Mouse (Mus musculus): ENCODE measurements at regions not wholly inside any gene's neighbourhood (a gene's known extent, or its start where the extent isn't known, plus 50 kb on each side); places are given as distances from the start of the nearest gene placed in this dataset.

- Histone ChIP-seq H3K27ac (ENCODE audit: low read depth, low read length) (no peak overlapping the region), H3K4me1 (ENCODE audit: control insufficient read depth, insufficient read depth, low read length) (no peaks in the 10 kb centered on the region), H3K27me3 (ENCODE audit: control insufficient read depth, insufficient read depth, low read length) (no peaks in the 10 kb centered on the region), H3K4me3 (ENCODE audit: low read depth, low read length) (no peak overlapping the region), H3K36me3 (ENCODE audit: control insufficient read depth, insufficient read depth, low read length) (no peaks in the 10 kb centered on the region), H3K4me2 (ENCODE audit: low read depth, low read length) (no peak overlapping the region), H3K9ac (replicated peaks; ENCODE audit: low read depth, low read length) (no peak overlapping the region), H3K9me3 (ENCODE audit: control insufficient read depth, low read length) (no peaks in the 10 kb centered on the region)
- 89% methylated on average over 21 of the region's 21 CpGs for WGBS
- ATAC-seq (ENCODE audit: low read depth), result no peak
These were observed 1295.7 kb upstream of the A1bg start for GRCm38 (mm10) chr15:62218346-62219080.

- Histone ChIP-seq H3K9ac (replicated peaks; ENCODE audit: low read depth, low read length) (no peak overlapping the region), H3K4me3 (ENCODE audit: low read depth, low read length) (no peak overlapping the region), H3K9me3 (ENCODE audit: control insufficient read depth, low read length) (no peaks in the 10 kb centered on the region), H3K4me2 (ENCODE audit: low read depth, low read length) (no peak overlapping the region), H3K4me1 (ENCODE audit: control insufficient read depth, insufficient read depth, low read length) (no peaks in the 10 kb centered on the region), H3K27ac (ENCODE audit: low read depth, low read length) (no peak overlapping the region), H3K36me3 (ENCODE audit: control insufficient read depth, insufficient read depth, low read length) (no peaks in the 10 kb centered on the region), H3K27me3 (ENCODE audit: control insufficient read depth, insufficient read depth, low read length) (no peaks in the 10 kb centered on the region)
- WGBS, result 43% methylated on average over 8 of the region's 8 CpGs
- ATAC-seq (ENCODE audit: low read depth), result no peak
These were observed 1294.1 kb upstream of the A1bg start for GRCm38 (mm10) chr15:62216688-62217477.

- Histone ChIP-seq H3K27me3 (ENCODE audit: control insufficient read depth, insufficient read depth, low read length) (no peaks in the 10 kb centered on the region), H3K4me1 (ENCODE audit: control insufficient read depth, insufficient read depth, low read length) (no peaks in the 10 kb centered on the region), H3K4me3 (ENCODE audit: low read depth, low read length) (no peak overlapping the region), H3K9ac (replicated peaks; ENCODE audit: low read depth, low read length) (no peak overlapping the region), H3K36me3 (ENCODE audit: control insufficient read depth, insufficient read depth, low read length) (no peaks in the 10 kb centered on the region), H3K9me3 (ENCODE audit: control insufficient read depth, low read length) (no peaks in the 10 kb centered on the region), H3K4me2 (ENCODE audit: low read depth, low read length) (no peak overlapping the region), H3K27ac (ENCODE audit: low read depth, low read length) (no peak overlapping the region)
- WGBS, result 61% methylated on average over 8 of the region's 8 CpGs
- no peak for ATAC-seq (ENCODE audit: low read depth)
These were observed 1293.0 kb upstream of the A1bg start for GRCm38 (mm10) chr15:62215616-62216398.

- Histone ChIP-seq H3K27me3 (ENCODE audit: control insufficient read depth, insufficient read depth, low read length) (no peaks in the 10 kb centered on the region), H3K27ac (ENCODE audit: low read depth, low read length) (no peak overlapping the region), H3K4me3 (ENCODE audit: low read depth, low read length) (no peak overlapping the region), H3K4me1 (ENCODE audit: control insufficient read depth, insufficient read depth, low read length) (no peaks in the 10 kb centered on the region), H3K36me3 (ENCODE audit: control insufficient read depth, insufficient read depth, low read length) (no peaks in the 10 kb centered on the region), H3K9ac (replicated peaks; ENCODE audit: low read depth, low read length) (no peak overlapping the region), H3K4me2 (ENCODE audit: low read depth, low read length) (no peak overlapping the region), H3K9me3 (ENCODE audit: control insufficient read depth, low read length) (no peaks in the 10 kb centered on the region)
- WGBS, result 94% methylated on average over 4 of the region's 4 CpGs
- ATAC-seq (ENCODE audit: low read depth), result no peak
These were observed 1291.5 kb upstream of the A1bg start for GRCm38 (mm10) chr15:62214300-62214699.

- Histone ChIP-seq H3K9ac (replicated peaks; ENCODE audit: low read depth, low read length) (no peak overlapping the region), H3K4me3 (ENCODE audit: low read depth, low read length) (no peak overlapping the region), H3K27me3 (ENCODE audit: control insufficient read depth, insufficient read depth, low read length) (no peaks in the 10 kb centered on the region), H3K9me3 (ENCODE audit: control insufficient read depth, low read length) (no peaks in the 10 kb centered on the region), H3K27ac (ENCODE audit: low read depth, low read length) (no peak overlapping the region), H3K4me1 (ENCODE audit: control insufficient read depth, insufficient read depth, low read length) (no peaks in the 10 kb centered on the region), H3K36me3 (ENCODE audit: control insufficient read depth, insufficient read depth, low read length) (no peaks in the 10 kb centered on the region), H3K4me2 (ENCODE audit: low read depth, low read length) (no peak overlapping the region)
- 78% methylated on average over 5 of the region's 5 CpGs for WGBS
- ATAC-seq (ENCODE audit: low read depth), result no peak
These were observed 1289.6 kb upstream of the A1bg start for GRCm38 (mm10) chr15:62212283-62212910.

GRCm38 (mm10) chr15:62209881-62210481, 1287.2 kb upstream of the A1bg start:
- Histone ChIP-seq H3K9ac (replicated peaks; ENCODE audit: low read depth, low read length) (no peak overlapping the region), H3K9me3 (ENCODE audit: control insufficient read depth, low read length) (no peaks in the 10 kb centered on the region), H3K27me3 (ENCODE audit: control insufficient read depth, insufficient read depth, low read length) (no peaks in the 10 kb centered on the region), H3K4me1 (ENCODE audit: control insufficient read depth, insufficient read depth, low read length) (no peaks in the 10 kb centered on the region), H3K4me2 (ENCODE audit: low read depth, low read length) (no peak overlapping the region), H3K36me3 (ENCODE audit: control insufficient read depth, insufficient read depth, low read length) (no peaks in the 10 kb centered on the region), H3K4me3 (ENCODE audit: low read depth, low read length) (no peak overlapping the region), H3K27ac (ENCODE audit: low read depth, low read length) (no peak overlapping the region)
- WGBS, result 80% methylated on average over 5 of the region's 5 CpGs
- ATAC-seq (ENCODE audit: low read depth), result no peak

GRCm38 (mm10) chr15:62209296-62209695, 1286.5 kb upstream of the A1bg start:
- H3K27ac ChIP-seq (ENCODE audit: low read depth, low read length), result no peak overlapping the region
- H3K9me3 ChIP-seq (ENCODE audit: control insufficient read depth, low read length), result no peaks in the 10 kb centered on the region
- no peaks in the 10 kb centered on the region for H3K36me3 ChIP-seq (ENCODE audit: control insufficient read depth, insufficient read depth, low read length)
- no peak for ATAC-seq (ENCODE audit: low read depth)
- H3K4me2 ChIP-seq (ENCODE audit: low read depth, low read length), result no peak overlapping the region
- no peaks in the 10 kb centered on the region for H3K27me3 ChIP-seq (ENCODE audit: control insufficient read depth, insufficient read depth, low read length)
- H3K4me1 ChIP-seq (ENCODE audit: control insufficient read depth, insufficient read depth, low read length), result no peaks in the 10 kb centered on the region
- no peak overlapping the region for H3K9ac ChIP-seq (replicated peaks; ENCODE audit: low read depth, low read length)
- H3K4me3 ChIP-seq (ENCODE audit: low read depth, low read length), result no peak overlapping the region
- WGBS, result 92% methylated on average over 3 of the region's 3 CpGs

- H3K4me2 ChIP-seq (ENCODE audit: low read depth, low read length), result no peak overlapping the region
- H3K9me3 ChIP-seq (ENCODE audit: control insufficient read depth, low read length), result no peaks in the 10 kb centered on the region; the same call in 1 of the 2 replicates
- no peak for ATAC-seq (ENCODE audit: low read depth)
- H3K4me1 ChIP-seq (ENCODE audit: control insufficient read depth, insufficient read depth, low read length), result no peaks in the 10 kb centered on the region
- 81% methylated on average over 4 of the region's 4 CpGs for WGBS
- H3K9ac ChIP-seq (replicated peaks; ENCODE audit: low read depth, low read length), result no peak overlapping the region
- H3K36me3 ChIP-seq (ENCODE audit: control insufficient read depth, insufficient read depth, low read length), result no peaks in the 10 kb centered on the region
- H3K4me3 ChIP-seq (ENCODE audit: low read depth, low read length), result no peak overlapping the region
- no peak overlapping the region for H3K27ac ChIP-seq (ENCODE audit: low read depth, low read length)
- H3K27me3 ChIP-seq (ENCODE audit: control insufficient read depth, insufficient read depth, low read length), result no peaks in the 10 kb centered on the region
These were observed 1283.7 kb upstream of the A1bg start for GRCm38 (mm10) chr15:62206502-62206902.

All from neural tube, embryonic 14.5 days (tissue).